Mouse (Mus musculus) hindlimb bud, embryonic 11.5 days (tissue): ENCODE results near the gene Gfpt2.
"Not testable (repeated sequence)": the region's sequence is repeated elsewhere in the genome, so short reads cannot be mapped to it uniquely, and the experiment has no call there.

Experiments used
- DNase-seq: peaks from one replicate; pipeline ENCODE4 v3.0.0-alpha.2; 2012; ENCODE audit warnings: low read depth, low spot score; ENCODE audit errors: extremely low spot score

Gfpt2 gene

GRCm38 (mm10) chr11:49793131-49793530 lies 847 bp upstream of the Gfpt2 start:
- DNase-seq, result no peak

GRCm38 (mm10) chr11:49794342-49795144 lies 565 bp downstream of the Gfpt2 start:
- no peak for DNase-seq

- no peak for DNase-seq
Observed at GRCm38 (mm10) chr11:49798931-49799330, 5.0 kb downstream of the Gfpt2 start.

GRCm38 (mm10) chr11:49801516-49801915 lies 7.5 kb downstream of the Gfpt2 start:
- DNase-seq, result no peak

GRCm38 (mm10) chr11:49803801-49804200 lies 9.8 kb downstream of the Gfpt2 start:
- DNase-seq, result no peak

GRCm38 (mm10) chr11:49806218-49806617 lies 12.2 kb downstream of the Gfpt2 start:
- DNase-seq, result no peak

- DNase-seq, result no peak
Observed at GRCm38 (mm10) chr11:49808946-49809345, 15.0 kb downstream of the Gfpt2 start.

- not testable (repeated sequence) for DNase-seq
Observed at GRCm38 (mm10) chr11:49810696-49811095, 16.7 kb downstream of the Gfpt2 start.

GRCm38 (mm10) chr11:49811099-49811541 lies 17.1 kb downstream of the Gfpt2 start:
- DNase-seq, result no peak

GRCm38 (mm10) chr11:49811879-49812278 lies 17.9 kb downstream of the Gfpt2 start:
- DNase-seq, result no peak

- DNase-seq, result no peak
Observed at GRCm38 (mm10) chr11:49818869-49819566, 25.0 kb downstream of the Gfpt2 start.

GRCm38 (mm10) chr11:49819676-49820075 lies 25.7 kb downstream of the Gfpt2 start:
- no peak for DNase-seq

- no peak for DNase-seq
Observed at GRCm38 (mm10) chr11:49820928-49821327, 26.9 kb downstream of the Gfpt2 start.

- DNase-seq, result no peak
Observed at GRCm38 (mm10) chr11:49821546-49821945, 27.6 kb downstream of the Gfpt2 start.

GRCm38 (mm10) chr11:49822337-49822736 lies 28.4 kb downstream of the Gfpt2 start:
- no peak for DNase-seq

- no peak for DNase-seq
Observed at GRCm38 (mm10) chr11:49824896-49825295, 30.9 kb downstream of the Gfpt2 start.

- no peak for DNase-seq
Observed at GRCm38 (mm10) chr11:49827243-49827642, 33.3 kb downstream of the Gfpt2 start.

GRCm38 (mm10) chr11:49829176-49829745 lies 35.3 kb downstream of the Gfpt2 start:
- no peak for DNase-seq

GRCm38 (mm10) chr11:49831980-49832379 lies 38.0 kb downstream of the Gfpt2 start:
- no peak for DNase-seq

GRCm38 (mm10) chr11:49832962-49833361 lies 39.0 kb downstream of the Gfpt2 start:
- no peak for DNase-seq

GRCm38 (mm10) chr11:49834248-49834647 lies 40.3 kb downstream of the Gfpt2 start:
- DNase-seq, result no peak
